Mouse (Mus musculus) liver, embryonic 12.5 days (tissue): ENCODE results near the gene B4galnt3. TPM values are rescaled to one million over a fixed set of nuclear protein-coding genes. Genes with fewer than 3 reads are reported as not detected.
"Not testable (repeated sequence)": the region's sequence is repeated elsewhere in the genome, so short reads cannot be mapped to it uniquely, and the experiment has no call there.

Experiments
- ATAC-seq: fragments of 200-750 bp; cut with Nextera tagmentation; 2 replicates; pipeline ENCODE4 v1.8.0; 2017; ENCODE audit warnings: moderate number of reproducible peaks, mild to moderate bottlenecking, moderate library complexity
- H3K27ac ChIP-seq: fragments of 300-500 bp; sonication (generic); 2 replicates; pipeline ENCODE4 v1.5.1; 2016; ENCODE audit warnings: mild to moderate bottlenecking
- H3K27me3 ChIP-seq: fragments of 300-500 bp; sonication (generic); replicated peaks from 2 replicates; pipeline ENCODE4 v1.6.1; 2016; ENCODE audit warnings: mild to moderate bottlenecking, moderate library complexity
- H3K36me3 ChIP-seq: fragments of 300-500 bp; sonication (generic); 2 replicates; pipeline ENCODE4 v1.6.1; 2016; ENCODE audit warnings: mild to moderate bottlenecking, moderate library complexity
- H3K4me1 ChIP-seq: fragments of 300-500 bp; sonication (generic); 2 replicates; pipeline ENCODE4 v1.6.1; 2016
- H3K4me2 ChIP-seq: fragments of 300-500 bp; sonication (generic); 2 replicates; pipeline ENCODE4 v1.6.1; 2016; ENCODE audit warnings: mild to moderate bottlenecking, moderate library complexity
- H3K4me3 ChIP-seq: fragments of 300-500 bp; sonication (generic); 2 replicates; pipeline ENCODE4 v1.5.1; 2016; ENCODE audit warnings: mild to moderate bottlenecking, moderate library complexity
- H3K9ac ChIP-seq: fragments of 300-500 bp; sonication (generic); 2 replicates; pipeline ENCODE4 v1.6.1; 2016; ENCODE audit warnings: mild to moderate bottlenecking, moderate library complexity
- H3K9me3 ChIP-seq: fragments of 300-500 bp; sonication (generic); replicated peaks from 2 replicates; pipeline ENCODE4 v1.6.1; 2016; ENCODE audit warnings: mild to moderate bottlenecking, moderate library complexity
- WGBS: fragments of 180-500 bp; shearing (Covaris S2); methylation state at CpG from one replicate; pipeline ENCODE4 v1.1.7; 2016; ENCODE audit not compliant: insufficient replicate concordance; 5-methylcytosine and 5-hydroxymethylcytosine counted together
- polyA plus RNA-seq: library from polyadenylated mRNA; unstranded; fragments of >200 nt; fragmentation: Nextera tagmentation; extraction: Ambion mirVana; gene quantifications from 2 replicates; pipeline ENCODE4 v1.2.1, GENCODE M21; 2016

The B4galnt3 gene
- polyA plus RNA-seq, 1 experiment from 2014 or later = 0.25 TPM

DNA sequence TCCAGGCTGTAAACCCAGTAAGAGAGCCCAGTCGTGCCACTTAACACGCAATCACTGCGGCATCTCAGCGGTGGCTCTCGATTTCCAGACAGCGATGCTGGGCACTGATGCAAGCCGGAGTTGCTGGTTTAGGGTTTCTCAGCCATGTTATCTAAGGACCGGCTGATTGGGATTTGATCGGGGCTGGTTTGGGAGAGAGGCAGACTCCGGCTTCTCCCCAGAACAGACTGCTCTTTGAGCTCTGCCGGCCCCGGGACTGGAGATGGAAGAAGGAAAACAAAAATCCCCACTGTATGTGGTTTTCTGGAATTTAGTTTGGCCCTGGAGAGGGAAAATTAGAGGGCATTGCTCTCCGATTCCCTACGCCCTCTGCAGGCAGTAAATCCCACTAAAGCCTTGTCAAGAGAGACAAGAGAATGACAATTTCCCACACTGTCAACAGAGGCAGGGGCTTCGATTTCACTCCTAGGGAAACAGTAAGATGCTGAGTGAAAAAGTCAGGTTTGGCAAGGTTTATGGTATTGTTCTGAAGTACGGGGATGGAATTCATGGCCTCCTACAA, 8.5 kb upstream of the B4galnt3 start:
- no peaks in the 10 kb centered on the region for H3K9me3 ChIP-seq
- WGBS = 24% methylated on average over 16 of the region's 16 CpGs
- no peaks in the 10 kb centered on the region for H3K4me1 ChIP-seq
- H3K4me2 ChIP-seq = no peak overlapping the region
- H3K36me3 ChIP-seq = no peaks in the 10 kb centered on the region
- no peak overlapping the region for H3K27ac ChIP-seq
- H3K4me3 ChIP-seq = no peak overlapping the region
- no peak for ATAC-seq
- H3K27me3 ChIP-seq = peaks cover 37% of the 10 kb centered on the region
- no peak overlapping the region for H3K9ac ChIP-seq

DNA sequence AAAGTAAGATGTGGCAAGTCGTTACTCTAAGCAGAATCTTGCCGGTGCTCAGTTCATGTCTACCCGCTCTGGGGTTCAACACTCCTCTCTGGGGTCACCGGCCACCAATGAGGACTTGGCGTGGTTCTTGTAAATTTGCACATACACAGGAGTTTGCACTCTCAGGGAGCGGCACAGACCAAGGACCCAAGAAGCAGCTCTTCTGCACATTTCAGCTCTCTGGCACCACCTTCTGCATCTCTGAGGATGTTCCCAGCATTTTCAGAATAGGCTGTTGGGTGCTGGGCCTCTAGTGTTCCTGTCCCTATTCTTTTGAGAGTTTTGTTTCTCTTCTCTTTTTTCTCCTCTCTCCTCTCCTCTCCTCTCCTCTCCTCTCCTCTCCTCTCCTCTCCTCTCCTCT, 6.8 kb upstream of the B4galnt3 start:
- Histone ChIP-seq H3K9ac (no peak overlapping the region), H3K4me2 (no peak overlapping the region), H3K27me3 (peaks cover 42% of the 10 kb centered on the region), H3K4me1 (no peaks in the 10 kb centered on the region), H3K9me3 (no peaks in the 10 kb centered on the region), H3K4me3 (no peak overlapping the region), H3K36me3 (no peaks in the 10 kb centered on the region), H3K27ac (no peak overlapping the region)
- no peak for ATAC-seq
- WGBS = 17% methylated on average over 6 of the region's 6 CpGs

DNA sequence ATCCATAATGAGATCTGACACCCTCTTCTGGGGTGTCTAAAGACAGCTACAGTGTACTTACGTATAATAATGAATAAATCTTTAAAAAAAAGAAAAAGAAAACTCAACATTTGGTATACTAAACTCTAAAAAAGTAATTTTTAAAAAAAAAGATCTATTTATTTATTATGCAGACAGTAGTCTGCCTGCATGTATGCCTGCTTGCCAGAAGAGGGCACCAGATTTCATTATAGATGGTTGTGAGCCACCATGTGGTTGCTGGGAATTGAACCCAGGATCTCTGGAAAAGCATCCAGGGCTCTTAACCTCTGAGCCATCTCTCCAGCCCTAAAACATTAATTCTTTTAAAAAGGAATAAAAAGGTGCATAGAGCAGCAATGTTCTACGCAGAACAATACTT, 2.2 kb upstream of the B4galnt3 start:
- not testable (repeated sequence) for H3K4me3 ChIP-seq, H3K27ac ChIP-seq, H3K36me3 ChIP-seq, ATAC-seq, H3K9me3 ChIP-seq, H3K9ac ChIP-seq, H3K4me2 ChIP-seq
- Histone ChIP-seq H3K27me3 (peaks cover 68% of the 10 kb centered on the region), H3K4me1 (peaks cover 13% of the 10 kb centered on the region)
- 77% methylated on average over 2 of the region's 2 CpGs for WGBS

DNA sequence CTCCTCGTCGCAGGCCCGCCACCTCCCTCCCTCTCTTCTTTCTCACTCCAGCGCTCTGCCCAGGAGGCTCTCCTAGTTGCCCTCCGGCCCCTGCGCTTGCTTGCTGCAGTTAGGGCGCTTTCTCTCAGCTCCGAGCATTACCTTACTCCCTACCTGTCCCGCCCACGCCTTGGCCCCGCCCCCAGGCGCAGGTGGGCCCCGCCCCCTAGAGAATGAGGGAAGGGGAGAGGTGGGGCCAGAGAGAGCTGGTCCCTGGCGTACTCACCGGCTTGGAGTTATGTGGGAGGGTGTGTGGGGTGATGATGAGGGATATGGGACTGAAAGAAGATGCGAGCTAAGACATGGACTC, 400 bp upstream of the B4galnt3 start:
- no peak overlapping the region for H3K27ac ChIP-seq
- no peak overlapping the region for H3K9ac ChIP-seq
- WGBS = 3% methylated on average over 16 of the region's 16 CpGs

DNA sequence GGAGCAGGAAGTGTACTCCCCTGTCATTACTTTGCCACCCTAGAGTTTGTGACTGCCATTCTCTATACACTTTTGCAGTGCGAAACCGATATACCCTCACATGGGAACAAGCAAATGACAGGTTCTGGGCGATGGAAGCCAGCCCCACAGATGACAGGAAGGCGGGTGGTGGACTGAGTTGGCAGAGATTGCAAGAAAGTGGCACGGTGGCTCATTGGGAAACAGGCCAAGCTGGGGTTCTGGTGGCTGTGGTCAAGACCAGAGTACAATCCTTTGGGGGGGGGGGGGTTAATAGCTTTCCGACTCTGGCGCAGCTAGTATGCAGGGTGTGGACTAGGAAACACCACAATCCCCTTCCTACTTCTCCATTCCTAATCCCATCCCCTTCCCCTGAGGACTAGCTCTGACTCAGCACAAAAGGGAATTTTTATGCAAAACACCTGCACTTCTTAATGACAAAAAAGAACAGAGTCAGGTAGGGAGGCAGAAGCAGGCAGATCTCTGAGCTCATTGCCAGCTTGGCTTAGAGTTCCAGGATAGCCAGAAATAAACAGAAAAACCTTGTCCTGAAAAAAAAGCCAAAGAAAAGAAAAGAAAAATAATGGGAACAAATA, 2.9 kb downstream of the B4galnt3 start:
- peaks cover 13% of the 10 kb centered on the region for H3K4me1 ChIP-seq
- H3K27ac ChIP-seq = no peak overlapping the region
- H3K9ac ChIP-seq = no peak overlapping the region
- no peaks in the 10 kb centered on the region for H3K36me3 ChIP-seq
- no peak overlapping the region for H3K4me3 ChIP-seq
- H3K4me2 ChIP-seq = no peak overlapping the region
- H3K9me3 ChIP-seq = no peaks in the 10 kb centered on the region
- ATAC-seq = no peak
- 59% methylated on average over 7 of the region's 7 CpGs for WGBS
- peaks cover 88% of the 10 kb centered on the region for H3K27me3 ChIP-seq

More for the DNA sequence above, 400 bp upstream of the B4galnt3 start:
- ATAC-seq = no peak
- H3K36me3 ChIP-seq = no peaks in the 10 kb centered on the region
- H3K9me3 ChIP-seq = no peaks in the 10 kb centered on the region
- peak overlapping the region; percentile 75 for H3K4me2 ChIP-seq
- H3K4me1 ChIP-seq = peaks cover 13% of the 10 kb centered on the region
- peak overlapping the region; percentile 49 for H3K4me3 ChIP-seq
- H3K27me3 ChIP-seq = peaks cover 71% of the 10 kb centered on the region

DNA sequence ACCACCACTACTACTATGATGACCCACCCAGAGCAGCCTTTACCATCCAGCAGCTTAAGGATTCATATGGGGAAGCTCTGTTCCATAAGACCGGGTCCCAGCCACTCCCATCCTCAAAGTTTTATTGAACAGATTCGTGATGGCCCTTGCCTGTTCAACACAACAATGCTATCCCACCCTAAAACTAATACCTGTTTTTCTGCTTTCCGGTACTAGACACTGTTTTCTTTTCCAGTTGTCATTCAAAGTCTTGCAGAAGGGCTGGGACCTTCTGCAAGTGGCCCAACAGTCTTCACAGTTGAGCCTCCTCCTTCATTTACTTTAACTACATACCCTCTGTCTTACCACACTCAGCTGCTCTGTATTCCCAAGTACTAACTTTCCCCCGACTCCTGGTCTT, 4.9 kb downstream of the B4galnt3 start:
- H3K36me3 ChIP-seq = no peaks in the 10 kb centered on the region
- 61% methylated on average over 4 of the region's 4 CpGs for WGBS
- no peak overlapping the region for H3K27ac ChIP-seq
- H3K27me3 ChIP-seq = peaks cover 68% of the 10 kb centered on the region
- H3K9me3 ChIP-seq = no peaks in the 10 kb centered on the region
- no peak overlapping the region for H3K9ac ChIP-seq
- ATAC-seq = no peak
- peaks cover 9% of the 10 kb centered on the region; the same call in 1 of the 2 replicates for H3K4me1 ChIP-seq
- no peak overlapping the region for H3K4me2 ChIP-seq
- H3K4me3 ChIP-seq = no peak overlapping the region

DNA sequence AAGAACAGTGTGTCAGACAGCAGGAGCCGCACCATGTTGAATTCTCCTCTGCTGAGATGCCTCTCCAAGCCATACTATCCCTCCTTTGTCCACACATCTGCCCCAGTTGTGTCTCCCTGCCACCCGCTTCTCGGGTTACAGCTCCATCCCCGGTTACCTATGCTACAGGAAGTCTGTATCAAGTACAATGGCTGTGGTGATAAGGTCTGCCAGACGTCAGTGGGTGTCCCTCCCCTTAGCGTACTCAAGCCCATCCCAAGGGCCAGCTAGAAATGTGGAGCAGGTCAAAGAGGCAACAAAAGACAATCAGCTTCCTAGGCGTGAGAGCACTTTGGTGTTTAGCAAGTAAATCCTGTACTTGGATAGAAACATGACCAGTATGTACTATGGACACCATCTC, 5.8 kb downstream of the B4galnt3 start:
- WGBS = 21% methylated on average over 7 of the region's 7 CpGs
- no peaks in the 10 kb centered on the region for H3K4me1 ChIP-seq
- H3K4me2 ChIP-seq = no peak overlapping the region
- H3K27ac ChIP-seq = no peak overlapping the region
- H3K27me3 ChIP-seq = peaks cover 59% of the 10 kb centered on the region
- no peak overlapping the region for H3K9ac ChIP-seq
- no peak overlapping the region for H3K4me3 ChIP-seq
- H3K9me3 ChIP-seq = no peaks in the 10 kb centered on the region
- no peaks in the 10 kb centered on the region for H3K36me3 ChIP-seq
- no peak for ATAC-seq

DNA sequence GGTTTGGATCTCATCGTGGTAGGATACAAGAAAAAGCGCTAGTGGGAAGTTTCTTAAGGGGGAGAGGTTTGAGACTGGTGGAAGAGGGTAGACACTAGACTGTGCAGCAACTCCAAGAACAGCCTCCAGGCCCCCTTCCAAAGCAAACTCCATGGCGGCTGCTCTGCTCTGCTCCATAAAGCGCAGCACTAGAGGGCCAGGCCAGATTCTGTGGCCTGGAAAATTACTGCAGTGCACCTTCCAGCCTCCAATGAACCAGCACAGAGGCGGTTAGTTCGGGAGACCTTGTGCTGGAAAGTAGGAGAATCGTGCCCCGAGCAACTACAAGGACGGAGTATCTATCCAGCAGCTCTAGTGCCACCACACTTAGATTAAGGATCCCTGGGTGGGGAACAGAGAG, 7.1 kb downstream of the B4galnt3 start:
- no peak overlapping the region for H3K4me2 ChIP-seq
- H3K9ac ChIP-seq = no peak overlapping the region
- 69% methylated on average over 9 of the region's 9 CpGs for WGBS
- no peak overlapping the region for H3K4me3 ChIP-seq
- H3K27ac ChIP-seq = no peak overlapping the region
- H3K27me3 ChIP-seq = peaks cover 46% of the 10 kb centered on the region
- H3K9me3 ChIP-seq = no peaks in the 10 kb centered on the region
- no peaks in the 10 kb centered on the region for H3K36me3 ChIP-seq
- no peaks in the 10 kb centered on the region for H3K4me1 ChIP-seq
- no peak for ATAC-seq

DNA sequence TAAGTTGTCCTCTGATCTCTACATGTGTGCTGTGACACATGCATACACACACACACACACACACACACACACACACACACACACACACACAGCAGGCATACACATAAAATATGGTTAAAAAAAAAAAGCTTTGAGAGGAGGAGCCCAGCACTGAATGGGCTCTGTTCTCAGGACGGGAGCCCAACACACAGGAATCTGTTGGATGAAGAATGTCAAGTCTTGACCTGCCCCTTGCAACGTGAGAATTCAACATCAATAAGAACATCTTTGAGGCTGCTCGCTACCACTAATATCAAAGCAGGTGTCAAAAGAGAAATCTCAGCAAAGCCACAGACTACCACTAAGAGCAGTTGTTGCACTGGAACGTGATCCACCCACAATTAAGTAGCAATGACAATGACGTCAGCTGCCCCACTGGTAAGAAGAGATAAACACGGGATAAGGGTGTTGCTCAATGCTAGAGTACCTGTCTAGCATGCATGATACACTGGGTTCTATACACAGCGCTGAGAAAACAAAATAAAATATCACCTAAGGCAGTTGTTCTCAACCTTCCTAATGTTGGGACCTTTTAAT, 17.4 kb downstream of the B4galnt3 start:
- 50% methylated on average over 7 of the region's 7 CpGs for WGBS

DNA sequence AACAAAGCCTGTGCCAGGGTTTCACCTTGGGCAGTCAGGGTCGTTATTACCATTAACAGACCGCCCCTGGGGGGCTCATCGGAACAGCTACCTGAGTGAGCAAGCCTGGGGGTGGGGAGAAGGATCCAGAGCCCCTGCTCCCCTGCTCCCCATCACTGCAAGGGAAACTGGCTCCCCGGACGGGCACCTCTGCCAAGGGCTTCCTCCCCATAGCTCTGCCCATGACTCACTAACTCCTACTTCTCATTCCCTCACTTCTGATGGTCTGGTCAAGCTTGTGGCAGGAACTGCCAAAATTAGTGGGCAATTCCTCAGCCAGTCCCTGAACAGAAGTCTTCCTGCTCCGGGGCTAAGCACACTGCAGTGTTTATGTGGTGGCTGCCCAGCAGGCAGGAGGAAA, 19.1 kb downstream of the B4galnt3 start:
- Histone ChIP-seq H3K4me2 (no peak overlapping the region), H3K27me3 (peaks cover 31% of the 10 kb centered on the region; the same call in 1 of the 2 replicates), H3K4me1 (no peaks in the 10 kb centered on the region), H3K27ac (no peak overlapping the region), H3K36me3 (no peaks in the 10 kb centered on the region), H3K9me3 (no peaks in the 10 kb centered on the region), H3K9ac (no peak overlapping the region), H3K4me3 (no peak overlapping the region)
- WGBS = 36% methylated on average over 6 of the region's 6 CpGs
- ATAC-seq = no peak

More for the DNA sequence above, 17.4 kb downstream of the B4galnt3 start:
- no peaks in the 10 kb centered on the region for H3K4me1 ChIP-seq
- H3K4me3 ChIP-seq = no peak overlapping the region
- H3K27me3 ChIP-seq = peaks cover 31% of the 10 kb centered on the region; the same call in 1 of the 2 replicates
- no peak overlapping the region for H3K4me2 ChIP-seq
- H3K36me3 ChIP-seq = no peaks in the 10 kb centered on the region
- no peak overlapping the region for H3K9ac ChIP-seq
- no peak for ATAC-seq
- no peaks in the 10 kb centered on the region for H3K9me3 ChIP-seq
- no peak overlapping the region for H3K27ac ChIP-seq

DNA sequence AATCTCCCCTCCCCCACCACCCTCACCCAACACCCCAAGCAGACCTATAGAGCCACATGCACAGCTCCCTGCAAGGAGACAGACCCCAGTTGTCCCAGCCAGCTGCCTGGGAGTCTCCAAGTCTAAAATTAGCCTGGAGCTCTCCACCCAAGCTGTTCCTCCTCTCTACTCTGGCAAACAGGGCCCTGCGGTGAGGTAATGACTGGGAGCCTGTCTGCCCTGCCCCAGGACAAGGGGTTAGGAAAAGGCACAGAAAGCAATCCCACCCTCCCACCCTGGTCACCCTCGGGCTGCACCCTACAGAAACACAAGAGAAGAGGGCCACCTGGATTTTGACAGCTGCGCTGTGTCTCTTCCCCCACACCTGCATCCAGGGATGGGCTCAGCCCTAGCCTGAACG, 19.5 kb downstream of the B4galnt3 start:
- H3K27ac ChIP-seq = no peak overlapping the region
- no peak overlapping the region for H3K9ac ChIP-seq
- no peaks in the 10 kb centered on the region for H3K4me1 ChIP-seq
- H3K36me3 ChIP-seq = no peaks in the 10 kb centered on the region
- peaks cover 31% of the 10 kb centered on the region; the same call in 1 of the 2 replicates for H3K27me3 ChIP-seq
- 45% methylated on average over 4 of the region's 4 CpGs for WGBS
- no peak overlapping the region for H3K4me2 ChIP-seq
- no peak overlapping the region for H3K4me3 ChIP-seq
- no peak for ATAC-seq
- no peaks in the 10 kb centered on the region for H3K9me3 ChIP-seq

DNA sequence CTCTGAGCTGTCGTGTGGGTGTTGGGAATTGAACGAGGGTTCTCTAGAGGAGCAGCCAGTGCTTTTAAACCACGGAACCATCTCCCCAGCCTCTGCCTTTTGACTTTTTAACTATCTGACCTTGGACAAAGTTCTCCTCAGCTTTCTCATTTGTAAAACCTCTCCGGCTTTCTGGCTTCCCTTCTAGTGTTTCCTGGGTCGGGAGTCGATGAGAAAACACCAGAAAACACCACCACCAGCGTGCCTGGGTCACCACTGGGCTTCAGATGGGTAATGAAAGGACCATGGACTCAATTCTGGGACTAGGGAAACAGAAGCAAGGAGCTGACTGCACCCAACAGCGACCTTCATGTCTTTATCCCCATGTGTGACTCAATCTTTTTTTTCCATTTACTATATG, 20.2 kb downstream of the B4galnt3 start:
- Histone ChIP-seq H3K9ac (no peak overlapping the region), H3K27ac (no peak overlapping the region), H3K4me2 (no peak overlapping the region), H3K36me3 (no peaks in the 10 kb centered on the region), H3K4me3 (no peak overlapping the region), H3K4me1 (no peaks in the 10 kb centered on the region), H3K27me3 (peaks cover 24% of the 10 kb centered on the region; the same call in 1 of the 2 replicates), H3K9me3 (no peaks in the 10 kb centered on the region)
- ATAC-seq = no peak
- WGBS = 48% methylated on average over 8 of the region's 8 CpGs
